ENCODE assay signal across 24 mouse cellular contexts in the genomic region with DNA sequence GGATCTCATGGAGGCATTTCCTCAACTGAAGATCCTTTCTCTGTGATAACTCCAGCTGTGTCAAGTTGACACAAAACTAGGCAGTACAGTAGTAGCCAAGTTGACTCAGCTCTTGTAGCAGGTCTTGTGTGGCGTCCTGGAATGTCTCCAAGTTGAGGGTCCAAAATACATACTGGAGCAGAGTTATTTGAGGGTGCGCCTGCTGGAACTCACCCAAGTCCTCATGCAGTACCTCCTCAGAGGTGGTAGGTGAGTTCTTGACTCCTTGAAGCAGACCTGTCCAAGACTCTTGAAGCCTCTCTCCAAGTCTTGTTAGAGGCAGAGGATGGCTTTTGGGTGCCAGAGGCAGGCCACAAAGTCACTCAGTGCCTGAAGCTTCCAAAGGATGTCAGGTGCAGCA. TPM values are rescaled to one million over a fixed set of nuclear protein-coding genes. Genes with fewer than 3 reads are reported as not detected.
DNase-seq lines count a peak whose midpoint lies in the region; ATAC-seq and TF ChIP-seq lines count a peak whose summit lies in the region.
"Had no signal": no experiment of that assay in that cellular context is flagged by ENCODE, and none has a peak within 500 bp of the region (broad histone marks: within the 10 kb centered on the region; RNA-seq: fewer than 3 reads in every experiment).

No protein-coding gene starts in this region.

- H3K4me2 ChIP-seq in lung, postnatal 0 days (replicated peaks; ENCODE audit: low read depth, low read length), result no peak overlapping the region
- H3K4me2 ChIP-seq: hindbrain, embryonic 15.5 days; intestine, embryonic 15.5 days; limb, embryonic 12.5 days; liver, embryonic 12.5 days; midbrain, embryonic 15.5 days; neural tube, embryonic 12.5 days had no signal

- H3K9ac ChIP-seq in lung, postnatal 0 days (replicated peaks; ENCODE audit: low read depth), result no peak overlapping the region
- H3K9ac ChIP-seq: hindbrain, embryonic 15.5 days; intestine, embryonic 15.5 days; limb, embryonic 12.5 days; liver, embryonic 12.5 days; midbrain, embryonic 15.5 days; neural tube, embryonic 12.5 days had no signal

- no peak overlapping the region for H3K4me3 ChIP-seq in lung, postnatal 0 days (ENCODE audit: low read depth, low read length)
- H3K4me3 ChIP-seq: heart, embryonic 10.5 days; hindbrain, embryonic 15.5 days; intestine, embryonic 15.5 days; limb, embryonic 12.5 days; liver, embryonic 12.5 days; midbrain, embryonic 15.5 days; neural tube, embryonic 12.5 days had no signal

- no peaks in the 10 kb centered on the region for H3K4me1 ChIP-seq in lung, postnatal 0 days (ENCODE audit: insufficient read depth, low read depth, low read length)
- H3K4me1 ChIP-seq: heart, embryonic 10.5 days; hindbrain, embryonic 15.5 days; intestine, embryonic 15.5 days; limb, embryonic 12.5 days; liver, embryonic 12.5 days; midbrain, embryonic 15.5 days; neural tube, embryonic 12.5 days had no signal

- no peaks in the 10 kb centered on the region for H3K9me3 ChIP-seq in lung, postnatal 0 days (ENCODE audit: low read length)
- H3K9me3 ChIP-seq: heart, embryonic 10.5 days; hindbrain, embryonic 15.5 days; intestine, embryonic 15.5 days; limb, embryonic 12.5 days; liver, embryonic 12.5 days; midbrain, embryonic 15.5 days; neural tube, embryonic 12.5 days had no signal

- DNase-seq in kidney, postnatal 14 days, result peak; percentile 6
- DNase-seq in kidney, postnatal 4 days, result no peak
- DNase-seq in kidney, postnatal 36 days, result peak; percentile 24 to 39
- peak; percentile 86 for DNase-seq in lung, postnatal 0 days (ENCODE audit: low spot score)
- DNase-seq in ovary, adult 18-20 months (ENCODE audit: low spot score), result no peak
- DNase-seq in right cerebral cortex, adult 2 months (ENCODE audit: low spot score in 2 of 2), result no peak
- DNase-seq: adrenal gland, postnatal 14 days; cerebellum, adult 8-10 months; cerebellum, postnatal 36 days; embryo, embryonic 11 days; gastrocnemius, postnatal 10 days; layer of hippocampus, postnatal 36 days; retina, postnatal 1 day; thymus, postnatal 36 days had no signal

- peak; percentile 94 for ATAC-seq in lung, postnatal 0 days
- ATAC-seq in cerebellum, adult (ENCODE audit: insufficient number of reproducible peaks, low FRiP score, low TSS enrichment), result no peak
- ATAC-seq: forebrain, embryonic 14.5 days; intestine, embryonic 15.5 days; liver, embryonic 12.5 days; midbrain, embryonic 15.5 days had no signal

- TF ChIP-seq CTCF in lung, postnatal 0 days (IDR thresholded peaks at IDR 0.05), result no peak

- WGBS in lung, postnatal 0 days, result 61% methylated on average over 2 of the region's 2 CpGs

- H3K27ac ChIP-seq in lung, postnatal 0 days (ENCODE audit: low read length), result no peak overlapping the region
- H3K27ac ChIP-seq: heart, embryonic 10.5 days; hindbrain, embryonic 15.5 days; intestine, embryonic 15.5 days; limb, embryonic 12.5 days; liver, embryonic 12.5 days; macrophage; midbrain, embryonic 15.5 days; neural tube, embryonic 12.5 days had no signal

- no peaks in the 10 kb centered on the region for H3K27me3 ChIP-seq in lung, postnatal 0 days (replicated peaks; ENCODE audit: insufficient read depth, low read length)
- H3K27me3 ChIP-seq: hindbrain, embryonic 15.5 days; intestine, embryonic 15.5 days; limb, embryonic 12.5 days; liver, embryonic 12.5 days; midbrain, embryonic 15.5 days; neural tube, embryonic 12.5 days had no signal

- H3K36me3 ChIP-seq in lung, postnatal 0 days (ENCODE audit: insufficient read depth, low read length), result no peaks in the 10 kb centered on the region
- H3K36me3 ChIP-seq: heart, embryonic 10.5 days; hindbrain, embryonic 15.5 days; intestine, embryonic 15.5 days; limb, embryonic 12.5 days; liver, embryonic 12.5 days; midbrain, embryonic 15.5 days; neural tube, embryonic 12.5 days had no signal

- TF ChIP-seq EP300 in lung, postnatal 0 days (IDR thresholded peaks at IDR 0.05), result peak; percentile 59; the same call in 1 of the 2 replicates

RNA-seq across cellular contexts. Expression of gene Trim24, which starts 48.2 kb away (rescaled TPM):
- 5.6 and 5.8 TPM in 2 replicates for polyA plus RNA-seq in lung, postnatal 0 days (2015; fragmentation: Nextera tagmentation; extraction: Ambion mirVana)

Comparison
In these comparisons a context has a peak if more than half of its experiments do, and no peak if none do; other contexts are left out.
1. DNase-seq: peak in kidney, postnatal 14 days (single experiment), kidney, postnatal 36 days (2 of 2) and lung, postnatal 0 days (single experiment); none in kidney, postnatal 4 days (0 of 2), ovary, adult 18-20 months (single experiment) and right cerebral cortex, adult 2 months (0 of 2).